Comparison of ENCODE assay signal across 15 mouse cellular contexts in the genomic region with DNA sequence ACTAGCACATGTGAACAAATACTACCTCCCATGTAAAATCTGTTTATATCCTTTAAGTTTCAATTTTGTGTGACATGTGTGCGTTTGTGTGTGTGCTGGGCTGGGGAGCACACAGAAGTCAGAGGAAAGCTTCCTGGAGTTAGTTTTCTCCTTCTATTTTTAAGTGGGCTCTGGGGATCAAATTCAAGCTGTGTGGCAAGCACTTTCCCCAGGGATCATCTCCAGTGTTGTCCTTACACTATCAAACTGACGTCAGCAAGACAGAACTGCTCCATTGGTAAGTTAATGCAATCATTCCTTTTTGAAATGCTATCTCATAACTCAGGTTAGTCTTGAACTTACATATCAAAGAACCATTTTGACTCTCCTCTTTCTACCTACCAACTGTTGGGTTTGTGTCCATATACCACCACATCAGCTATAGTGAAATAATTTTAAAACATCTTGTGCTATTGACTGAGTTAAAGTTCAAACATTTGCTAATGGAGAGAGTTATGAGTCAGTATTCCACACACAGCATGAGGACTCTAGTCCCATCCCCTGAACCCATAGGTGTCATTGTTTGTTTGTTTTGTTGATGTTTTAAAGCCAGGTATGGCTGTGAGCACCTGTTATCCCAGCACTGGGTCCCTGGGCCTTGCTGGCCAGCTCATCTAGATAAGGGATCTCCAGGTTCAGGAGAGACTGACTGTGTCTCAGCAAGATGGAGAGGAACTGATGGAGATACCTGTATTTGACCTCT.
DNase-seq lines count a peak whose midpoint lies in the region; ATAC-seq and TF ChIP-seq lines count a peak whose summit lies in the region.
"Had no signal": no experiment of that assay in that cellular context is flagged by ENCODE, and none has a peak within 500 bp of the region (broad histone marks: within the 10 kb centered on the region; RNA-seq: fewer than 3 reads in every experiment).

No protein-coding gene starts in this region.

- H3K9me3 ChIP-seq in intestine, embryonic 14.5 days (ENCODE audit: control insufficient read depth, low read length), result no peaks in the 10 kb centered on the region
- H3K9me3 ChIP-seq in intestine, postnatal 0 days (ENCODE audit: control insufficient read depth), result no peaks in the 10 kb centered on the region
- H3K9me3 ChIP-seq in lung, embryonic 16.5 days (ENCODE audit: control insufficient read depth, low read length), result no peaks in the 10 kb centered on the region
- H3K9me3 ChIP-seq: forebrain, embryonic 10.5 days; heart, embryonic 13.5 days; midbrain, embryonic 10.5 days had no signal

- H3K4me3 ChIP-seq in intestine, embryonic 14.5 days (ENCODE audit: low read depth, low read length), result no peak overlapping the region
- H3K4me3 ChIP-seq in intestine, postnatal 0 days (ENCODE audit: low read depth, low read length), result no peak overlapping the region
- no peak overlapping the region for H3K4me3 ChIP-seq in lung, embryonic 16.5 days (ENCODE audit: low read length)
- no peak overlapping the region for H3K4me3 ChIP-seq in lung, adult 2 months (replicated peaks; ENCODE audit: extremely low read depth, low read depth, low read length)
- no peak overlapping the region for H3K4me3 ChIP-seq in brown adipose tissue, adult 24 weeks (ENCODE audit: insufficient read depth, low read depth, low read length)
- H3K4me3 ChIP-seq: forebrain, embryonic 10.5 days; heart, adult 2 months; heart, embryonic 13.5 days; midbrain, embryonic 10.5 days had no signal

- in situ Hi-C loops in Patski (cut with MboI; ENCODE audit: low pct_unique_long_range_greater_than_20kb), result loop anchor here (5.0 kb wide), 1 partner anchor 102 kb away; no protein-coding TSS in a partner anchor

- POLR2A ChIA-PET in Patski (lab: Charles Lee), result no interaction called here

- 73% methylated on average over 2 of the region's 2 CpGs for WGBS in intestine, embryonic 14.5 days
- WGBS in intestine, postnatal 0 days, result 79% methylated on average over 2 of the region's 2 CpGs
- 67% methylated on average over 2 of the region's 2 CpGs for WGBS in lung, embryonic 16.5 days
- 81% methylated on average over 2 of the region's 2 CpGs for WGBS in lung, adult 2 months

- H3K4me2 ChIP-seq in intestine, embryonic 14.5 days (ENCODE audit: low read length), result no peak overlapping the region
- no peak overlapping the region for H3K4me2 ChIP-seq in intestine, postnatal 0 days (replicated peaks; ENCODE audit: low read depth)
- H3K4me2 ChIP-seq in lung, embryonic 16.5 days (ENCODE audit: low read depth, low read length), result no peak overlapping the region
- H3K4me2 ChIP-seq: heart, embryonic 13.5 days; hindbrain, embryonic 14.5 days; lung, embryonic 14.5 days had no signal

- H3K27me3 ChIP-seq in intestine, embryonic 14.5 days (replicated peaks; ENCODE audit: control insufficient read depth, insufficient read depth, low read length), result no peaks in the 10 kb centered on the region
- H3K27me3 ChIP-seq in intestine, postnatal 0 days (replicated peaks; ENCODE audit: control insufficient read depth, insufficient read depth, low read length), result no peaks in the 10 kb centered on the region
- no peaks in the 10 kb centered on the region for H3K27me3 ChIP-seq in lung, embryonic 16.5 days (ENCODE audit: control insufficient read depth, insufficient read depth, low read depth, low read length)
- no peaks in the 10 kb centered on the region for H3K27me3 ChIP-seq in Patski

- H3K27ac ChIP-seq in intestine, embryonic 14.5 days (ENCODE audit: low read depth), result no peak overlapping the region
- no peak overlapping the region for H3K27ac ChIP-seq in intestine, postnatal 0 days (ENCODE audit: low read depth, low read length)
- H3K27ac ChIP-seq in lung, embryonic 16.5 days (ENCODE audit: low read length), result no peak overlapping the region
- H3K27ac ChIP-seq in brown adipose tissue, adult 24 weeks (replicated peaks; ENCODE audit: low read depth, low read length), result peak overlapping the region; percentile 11; the same call in 1 of the 2 replicates
- H3K27ac ChIP-seq: forebrain, embryonic 10.5 days; heart, adult 2 months; heart, embryonic 13.5 days; hindbrain, embryonic 14.5 days; midbrain, embryonic 10.5 days had no signal

- no peak for TF ChIP-seq POLR2A in lung, adult 2 months (IDR thresholded peaks at IDR 0.05; ENCODE audit: borderline replicate concordance, extremely low read depth, low read depth, low read length)

- no peak for DNase-seq in intestine, embryonic 14.5 days (ENCODE audit: low spot score)
- no peak for DNase-seq in lung, adult 2 months
- no peak for DNase-seq in Patski (ENCODE audit: low read depth, low spot score)

- 0 out of 2 replicates have a peak, but pooled peaks have one; percentile 43 for ATAC-seq in intestine, embryonic 14.5 days (replicated peaks; ENCODE audit: low FRiP score, low TSS enrichment, low read depth)
- ATAC-seq in intestine, postnatal 0 days, result no peak
- ATAC-seq in lung, embryonic 16.5 days (ENCODE audit: low read depth), result peak; percentile 26; the same call in 1 of the 2 replicates
- ATAC-seq in Patski, result peak; percentile 8
- ATAC-seq in erythroid progenitor cell, adult 5-6 weeks (replicated peaks; ENCODE audit: low FRiP score, poor library complexity, severe bottlenecking), result no peak
- no peak for ATAC-seq in cerebellum, adult (ENCODE audit: insufficient number of reproducible peaks, low FRiP score, low TSS enrichment)

- CTCF ChIA-PET in Patski (lab: Charles Lee), result interaction anchor here (0.6 to 3.4 kb wide), 35 partner anchors 8 to 327 kb away, joined by 3 to 41 read pairs (median 4); a partner anchor contains a TSS

- H3K9ac ChIP-seq in intestine, embryonic 14.5 days (ENCODE audit: low read length), result no peak overlapping the region
- H3K9ac ChIP-seq in intestine, postnatal 0 days (ENCODE audit: low read depth, low read length), result no peak overlapping the region
- no peak overlapping the region for H3K9ac ChIP-seq in lung, embryonic 16.5 days (ENCODE audit: low read length)
- H3K9ac ChIP-seq: forebrain, postnatal 0 days; heart, embryonic 13.5 days; hindbrain, embryonic 14.5 days; lung, embryonic 14.5 days had no signal

- TF ChIP-seq CTCF in intestine, postnatal 0 days (IDR thresholded peaks at IDR 0.05; ENCODE audit: low read depth), result no peak
- no peak for TF ChIP-seq CTCF in lung, adult 2 months (IDR thresholded peaks at IDR 0.05; ENCODE audit: insufficient read depth, low read length)
- no peak for TF ChIP-seq CTCF in Patski (IDR thresholded peaks at IDR 0.05)

- no peaks in the 10 kb centered on the region for H3K36me3 ChIP-seq in intestine, embryonic 14.5 days (ENCODE audit: control insufficient read depth, insufficient read depth, low read length)
- no peaks in the 10 kb centered on the region; the same call in 1 of the 2 replicates for H3K36me3 ChIP-seq in intestine, postnatal 0 days (ENCODE audit: control insufficient read depth, insufficient read depth)
- no peaks in the 10 kb centered on the region for H3K36me3 ChIP-seq in lung, embryonic 16.5 days (ENCODE audit: control insufficient read depth, insufficient read depth, low read length)
- H3K36me3 ChIP-seq: forebrain, embryonic 10.5 days; heart, embryonic 13.5 days; midbrain, embryonic 10.5 days had no signal

- no peaks in the 10 kb centered on the region for H3K4me1 ChIP-seq in intestine, embryonic 14.5 days (replicated peaks; ENCODE audit: control insufficient read depth, insufficient read depth, low read length)
- no peaks in the 10 kb centered on the region for H3K4me1 ChIP-seq in intestine, postnatal 0 days (replicated peaks; ENCODE audit: control insufficient read depth, insufficient read depth, low read length)
- H3K4me1 ChIP-seq in lung, embryonic 16.5 days (replicated peaks; ENCODE audit: control insufficient read depth, insufficient read depth, low read length), result peaks cover 4% of the 10 kb centered on the region; the same call in 1 of the 2 replicates
- no peaks in the 10 kb centered on the region; the same call in 1 of the 2 replicates for H3K4me1 ChIP-seq in lung, adult 2 months (ENCODE audit: control insufficient read depth, insufficient read depth, low read length)
- no peaks in the 10 kb centered on the region for H3K4me1 ChIP-seq in brown adipose tissue, adult 24 weeks (ENCODE audit: control insufficient read depth, insufficient read depth, insufficient read length, low read length)
- H3K4me1 ChIP-seq: forebrain, embryonic 10.5 days; heart, embryonic 13.5 days had no signal

Comparison
In these comparisons a context has a peak if more than half of its experiments do, and no peak if none do; other contexts are left out.
1. ATAC-seq: peak in intestine, embryonic 14.5 days (single experiment), lung, embryonic 16.5 days (single experiment) and Patski (single experiment); none in intestine, postnatal 0 days (single experiment), erythroid progenitor cell, adult 5-6 weeks (single experiment) and cerebellum, adult (single experiment).